Mouse (Mus musculus) layer of hippocampus, adult 18-20 months (tissue): ENCODE results near the gene Tmem50a. TPM values are rescaled to one million over a fixed set of nuclear protein-coding genes. Genes with fewer than 3 reads are reported as not detected.

ENCODE experiments used
- DNase-seq, 2 experiments: peaks; one replicate each; pipeline ENCODE4 v3.0.0; 2022; ENCODE audit warnings: low spot score in 2 of 2
- long read RNA-seq: library from polyadenylated mRNA; stranded (forward); transcript quantifications from one replicate; pipeline ENCODE4 v2.0.0, GENCODE M21; 2021
- total RNA-seq, 2 experiments: library from RNA; stranded (reverse); gene quantifications; 2 replicates each; pipeline ENCODE4 v1.2.3; 2021

Tmem50a gene
- 100 to 1,000 TPM; 120 to 123 TPM for total RNA-seq
- long read RNA-seq, transcript Tmem50a-201 (7 exons, 1,204 nt) = major isoform, 82 of 99 reads
- long read RNA-seq, partial matches to known transcripts = 4 of 99 reads
- long read RNA-seq, other reads (novel, unspliced or antisense) = 9 of 99 reads

- DNase-seq = peak; percentile 89 to 94
These were observed at the start of gene Tmem50a for GRCm38 (mm10) chr4:134914864-134915209. Gene Tmem50a (minus strand): TSS chr4:134915024.

GRCm38 (mm10) chr4:134963021-134963776 lies 48.4 kb upstream of the Tmem50a start:
- no peak for DNase-seq

GRCm38 (mm10) chr4:134956328-134956727 lies 41.5 kb upstream of the Tmem50a start:
- peak in 1 of 2 experiments; percentile 69 for DNase-seq

GRCm38 (mm10) chr4:134955845-134956244 lies 41.0 kb upstream of the Tmem50a start:
- no peak for DNase-seq

GRCm38 (mm10) chr4:134955196-134955595 lies 40.4 kb upstream of the Tmem50a start:
- no peak for DNase-seq

GRCm38 (mm10) chr4:134954461-134954860 lies 39.6 kb upstream of the Tmem50a start:
- no peak for DNase-seq

- DNase-seq = no peak
These were observed 35.8 kb upstream of the Tmem50a start for GRCm38 (mm10) chr4:134950518-134951091.

GRCm38 (mm10) chr4:134946024-134946744 lies 31.4 kb upstream of the Tmem50a start:
- DNase-seq = peak; percentile 74 to 88

GRCm38 (mm10) chr4:134943758-134944538 lies 29.1 kb upstream of the Tmem50a start:
- DNase-seq = peak in 1 of 2 experiments; percentile 60

- DNase-seq = no peak
These were observed 25.1 kb upstream of the Tmem50a start for GRCm38 (mm10) chr4:134939900-134940299.

- no peak for DNase-seq
These were observed 22.7 kb upstream of the Tmem50a start for GRCm38 (mm10) chr4:134937240-134938176.

- DNase-seq = peak; percentile 92 to 97
These were observed 16.1 kb upstream of the Tmem50a start, which contains the start of gene Syf2 for GRCm38 (mm10) chr4:134930684-134931481. Gene Syf2 (plus strand): TSS chr4:134930898.

GRCm38 (mm10) chr4:134930190-134930589 lies 15.4 kb upstream of the Tmem50a start:
- DNase-seq = no peak

GRCm38 (mm10) chr4:134929536-134929935 lies 14.7 kb upstream of the Tmem50a start:
- DNase-seq = no peak

- no peak for DNase-seq
These were observed 13.6 kb upstream of the Tmem50a start for GRCm38 (mm10) chr4:134928464-134928836.

GRCm38 (mm10) chr4:134927815-134928463 lies 13.1 kb upstream of the Tmem50a start:
- no peak for DNase-seq

- DNase-seq = no peak
These were observed 10.4 kb upstream of the Tmem50a start for GRCm38 (mm10) chr4:134925206-134925605.

GRCm38 (mm10) chr4:134924019-134924741 lies 9.4 kb upstream of the Tmem50a start:
- no peak for DNase-seq
